Mouse (Mus musculus) testis, postnatal 14 days (tissue): ENCODE data around the gene Wdr92.

Experiments used
- DNase-seq: peaks from one replicate; pipeline ENCODE4 v3.0.0; 2021; ENCODE audit warnings: low spot score

The Wdr92 gene

DNA sequence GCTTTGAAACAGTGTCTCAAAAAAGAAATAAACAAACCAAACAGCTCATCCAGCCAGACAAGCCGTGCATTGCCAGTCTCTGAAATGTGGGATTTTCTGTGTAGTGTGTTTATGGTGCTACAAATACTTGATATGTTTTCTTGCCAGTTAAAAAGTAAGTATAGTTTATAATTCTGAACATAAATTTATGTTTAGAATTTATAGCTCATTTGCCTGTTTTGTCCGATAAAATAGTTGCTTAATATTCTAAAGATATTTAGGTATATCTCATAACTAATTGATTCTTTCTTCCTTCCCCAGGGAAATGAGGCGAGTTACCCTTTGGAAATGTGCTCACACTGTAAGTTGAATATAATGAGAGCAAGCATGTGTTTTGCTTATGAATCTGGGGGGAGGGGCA, at the start of gene Wdr92:
Gene Wdr92 (plus strand): TSS at position 301 of the 400 bp plus-strand sequence.
- no peak for DNase-seq

DNA sequence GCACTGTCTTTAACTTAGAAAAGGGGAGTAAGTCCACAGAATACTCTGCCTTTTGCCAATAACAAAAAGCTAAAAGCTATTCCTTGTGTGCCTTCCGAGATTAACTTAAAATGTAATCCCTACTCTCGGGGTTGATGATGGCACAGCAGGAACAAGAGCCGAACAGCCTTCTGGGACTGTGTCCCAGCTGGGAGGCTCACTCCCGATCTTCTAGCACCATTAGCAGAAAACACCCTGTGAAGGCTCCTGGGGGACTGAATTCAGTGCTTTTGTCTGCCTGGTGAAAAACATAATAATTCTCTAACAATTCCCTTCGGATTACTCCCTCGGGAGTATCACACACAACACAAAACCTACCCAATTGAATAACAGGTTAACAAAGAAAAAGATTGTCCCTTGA, 46.3 kb upstream of the Wdr92 start:
- no peak for DNase-seq

DNA sequence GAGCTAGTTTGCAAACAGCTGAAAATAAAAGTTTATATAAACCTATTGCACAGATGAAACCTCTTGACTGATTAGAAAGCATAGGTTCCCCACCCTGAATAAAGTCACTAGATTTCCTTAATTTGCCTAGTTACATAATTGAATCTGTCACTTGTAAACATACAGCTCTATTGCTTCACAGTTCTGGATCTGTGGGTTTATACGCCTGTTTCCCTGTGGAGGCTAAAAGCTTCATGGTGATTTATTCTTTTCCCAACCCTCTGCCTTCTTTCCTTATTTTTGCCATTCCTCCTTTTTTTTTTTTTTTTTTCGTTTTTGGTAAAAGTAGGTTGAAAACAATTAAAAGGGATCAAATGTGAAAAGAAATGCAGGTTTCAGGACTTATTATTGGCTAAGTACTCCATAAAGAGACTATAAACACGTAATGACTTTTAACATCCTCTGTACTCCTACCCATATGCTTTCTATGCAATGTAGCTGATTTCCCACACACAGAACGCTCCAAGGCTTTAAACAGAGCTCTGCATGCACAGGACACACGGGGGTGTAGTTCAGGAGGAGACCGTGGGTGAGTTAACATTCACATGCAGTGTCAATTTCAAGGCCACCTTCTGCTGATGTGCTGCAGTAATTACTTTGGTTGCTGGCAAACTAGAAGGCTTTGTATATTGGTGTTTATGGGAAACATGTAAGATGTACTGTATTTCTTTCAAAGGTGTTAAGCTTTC, 43.4 kb upstream of the Wdr92 start:
- DNase-seq: no peak

DNA sequence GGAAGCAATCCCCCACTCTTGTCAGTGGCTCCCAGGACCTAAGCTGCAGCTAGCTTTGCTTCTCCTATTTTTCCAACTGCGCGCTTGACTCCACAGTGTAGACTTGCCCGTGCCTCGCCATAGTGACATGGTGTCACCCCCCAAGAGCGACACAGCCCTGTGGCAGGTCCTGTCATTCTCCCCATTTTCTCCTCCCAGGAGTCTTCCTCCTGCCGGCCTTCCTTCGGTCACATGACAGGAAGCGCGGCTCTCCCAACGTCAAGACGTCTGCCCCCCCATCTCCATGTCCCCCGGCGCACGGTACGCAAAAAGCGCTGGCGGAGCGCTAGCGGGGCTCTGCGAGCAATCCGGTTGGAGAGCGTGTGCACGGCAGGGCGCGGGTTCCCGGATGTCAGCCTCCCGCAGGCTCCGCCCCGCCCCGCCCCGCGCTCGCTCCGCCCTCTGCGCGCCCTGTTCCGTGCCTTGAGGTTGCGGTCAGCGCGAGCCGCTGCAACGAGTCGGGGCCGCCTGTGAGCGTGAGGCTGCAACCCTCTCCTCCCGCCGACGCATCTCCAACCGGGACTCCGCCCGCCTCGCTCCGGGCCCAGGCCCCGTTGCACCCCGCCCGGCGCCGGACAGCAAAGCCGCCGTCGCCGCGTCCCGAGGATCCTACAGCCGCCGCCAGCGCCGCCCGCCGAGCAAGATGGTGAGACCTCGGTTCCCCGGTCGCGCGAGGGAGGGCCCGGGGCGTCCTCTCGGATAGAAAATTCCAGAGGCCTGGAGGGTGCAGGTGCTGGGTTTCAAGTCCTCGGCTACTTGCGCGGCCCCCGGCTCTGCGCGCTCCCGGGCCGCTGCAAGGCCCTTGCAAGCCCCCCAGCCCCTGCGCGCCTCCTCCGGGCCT, 22.8 kb upstream of the Wdr92 start, which contains the start of gene Ppp3r1:
Gene Ppp3r1 (plus strand): TSS at position 406 of the 880 bp plus-strand sequence.
- DNase-seq: peak; percentile 95

DNA sequence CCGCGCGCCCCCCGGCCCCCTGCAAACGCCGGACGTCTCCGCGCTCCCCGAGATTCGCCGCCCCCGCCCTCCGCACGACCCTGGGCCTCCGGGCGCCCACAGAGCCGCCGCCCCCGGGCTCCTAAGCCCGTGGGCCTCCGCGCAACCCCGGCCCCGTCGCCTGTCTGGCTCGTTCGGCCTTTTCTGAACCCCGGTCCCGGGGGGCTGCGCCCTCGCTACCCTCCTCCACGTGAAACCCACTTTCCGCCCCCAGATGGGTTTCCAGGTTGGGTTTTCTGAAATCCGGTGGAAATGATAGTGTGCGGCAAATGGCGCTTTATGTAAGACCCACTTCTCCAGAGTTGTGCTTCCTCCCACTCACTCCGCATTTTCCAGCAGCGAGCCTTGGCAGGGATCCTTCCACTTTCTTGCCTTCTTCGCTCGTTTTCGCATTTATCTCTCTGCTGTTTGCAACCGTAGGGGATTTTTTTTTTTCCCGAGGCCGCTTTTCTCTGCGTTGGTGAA, 22.1 kb upstream of the Wdr92 start:
- peak; percentile 38 for DNase-seq

DNA sequence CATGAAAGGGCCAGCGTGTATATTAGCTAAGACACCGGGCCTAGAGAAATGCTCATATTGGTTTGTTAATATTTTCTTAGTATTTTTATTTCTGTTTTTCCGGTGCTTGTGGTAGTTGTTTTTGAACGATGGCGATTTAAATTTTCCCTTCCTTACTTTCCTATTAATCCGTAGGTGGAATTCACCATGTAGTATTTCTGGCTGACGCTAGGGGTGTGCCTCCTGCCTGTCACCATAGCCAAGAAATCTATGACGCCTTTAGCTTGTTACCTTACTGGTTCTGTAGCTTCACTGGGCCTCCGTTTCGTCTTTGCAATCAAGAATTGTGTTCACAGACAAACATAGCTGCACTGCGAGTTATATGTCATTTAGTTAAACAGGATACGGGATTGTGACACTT, 21.7 kb upstream of the Wdr92 start:
- peak; percentile 32 for DNase-seq

DNA sequence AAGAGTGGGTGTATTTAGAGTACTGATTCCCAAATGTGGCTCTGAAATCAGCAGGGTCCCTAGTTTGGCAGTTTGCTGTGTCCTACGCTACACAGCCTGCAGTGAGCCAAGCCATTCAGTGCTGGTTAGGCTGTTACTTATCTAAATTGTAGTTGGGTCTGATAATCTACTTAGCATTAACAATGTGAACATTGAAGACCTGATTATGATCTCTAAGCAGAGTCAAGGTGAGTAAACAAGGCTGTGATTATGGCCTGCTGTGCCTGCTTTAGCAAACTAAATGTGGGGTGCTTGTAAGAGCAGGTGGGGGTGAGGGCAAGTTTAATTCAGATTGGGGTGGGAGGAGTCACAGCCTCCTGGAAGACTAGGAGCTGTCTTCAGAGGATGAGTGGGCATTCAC, 18.0 kb upstream of the Wdr92 start:
- DNase-seq: no peak

DNA sequence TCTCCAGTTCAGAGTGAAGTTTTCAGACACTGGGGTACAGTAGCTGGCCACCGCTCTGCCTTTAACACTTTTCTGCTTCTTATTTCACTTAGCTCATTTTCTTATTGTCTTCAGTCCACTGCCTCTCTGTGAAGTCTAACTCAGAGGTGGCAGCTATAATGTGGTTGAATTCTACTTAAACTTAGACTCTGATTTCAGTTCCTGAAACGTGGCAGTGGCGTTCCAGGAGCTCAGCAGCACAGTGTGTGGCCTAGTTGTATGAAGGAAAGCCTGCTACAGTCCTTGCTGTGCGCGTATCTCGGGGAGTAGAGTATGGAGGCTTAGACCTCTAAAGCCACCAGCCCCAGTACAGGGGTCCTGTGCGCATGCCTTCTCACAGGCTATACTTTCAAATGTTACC, 15.3 kb upstream of the Wdr92 start:
- DNase-seq: no peak

DNA sequence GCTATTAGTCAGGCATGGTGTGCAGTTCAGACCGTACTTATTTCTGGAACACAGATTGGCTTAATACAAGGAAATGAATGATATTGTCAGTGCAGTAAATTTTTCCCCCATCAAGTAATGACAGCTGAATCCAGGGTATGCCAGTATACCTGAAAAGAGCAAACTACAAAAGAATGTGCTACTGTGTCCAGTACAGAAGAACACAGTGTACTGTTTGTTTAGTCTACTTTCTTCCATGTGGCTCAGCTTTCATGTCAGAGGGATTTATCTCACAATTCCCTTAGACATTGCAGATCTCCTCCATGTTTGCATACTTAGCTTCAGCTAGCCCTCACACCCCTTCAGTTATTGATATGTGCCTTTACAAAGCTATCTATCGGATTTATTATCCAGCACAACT, 12.6 kb upstream of the Wdr92 start:
- DNase-seq: no peak

DNA sequence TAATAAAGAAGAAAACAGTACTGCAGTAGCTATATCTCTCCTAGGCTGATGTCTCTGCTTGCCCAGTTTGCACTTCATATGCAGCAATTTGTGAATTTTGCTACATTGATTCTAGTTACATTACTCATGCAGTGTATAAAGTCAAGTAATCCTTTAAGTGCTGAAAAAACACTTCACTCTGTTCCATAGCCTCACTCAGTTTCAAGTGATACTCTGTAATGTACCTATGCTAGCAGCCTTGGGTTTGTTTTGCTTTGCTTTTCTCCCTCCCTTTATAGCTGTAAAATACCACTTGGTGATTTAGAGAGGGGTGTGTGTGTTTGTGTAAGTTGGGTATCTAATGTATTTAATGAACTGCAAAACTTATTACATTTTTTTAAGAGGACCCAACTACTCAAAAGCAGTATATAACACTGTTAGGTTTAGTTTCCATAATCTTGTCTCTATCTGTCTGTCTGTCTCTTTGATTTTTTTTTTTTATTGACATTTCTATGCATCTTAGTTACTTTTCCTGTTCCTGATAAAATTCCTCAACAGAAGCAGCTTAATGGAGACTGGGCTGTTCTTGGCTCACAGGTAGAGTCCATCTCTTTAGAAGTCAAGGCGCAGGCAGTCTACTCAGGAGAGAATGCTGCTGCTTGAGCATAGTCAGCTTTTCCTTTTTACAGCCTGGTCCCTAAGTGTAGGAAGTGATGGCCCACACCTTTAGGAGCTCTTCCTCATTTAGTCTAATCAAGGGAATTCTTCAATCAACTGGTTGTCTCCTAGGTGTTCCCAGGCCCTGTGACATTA, 10.8 kb upstream of the Wdr92 start:
- DNase-seq: no peak

DNA sequence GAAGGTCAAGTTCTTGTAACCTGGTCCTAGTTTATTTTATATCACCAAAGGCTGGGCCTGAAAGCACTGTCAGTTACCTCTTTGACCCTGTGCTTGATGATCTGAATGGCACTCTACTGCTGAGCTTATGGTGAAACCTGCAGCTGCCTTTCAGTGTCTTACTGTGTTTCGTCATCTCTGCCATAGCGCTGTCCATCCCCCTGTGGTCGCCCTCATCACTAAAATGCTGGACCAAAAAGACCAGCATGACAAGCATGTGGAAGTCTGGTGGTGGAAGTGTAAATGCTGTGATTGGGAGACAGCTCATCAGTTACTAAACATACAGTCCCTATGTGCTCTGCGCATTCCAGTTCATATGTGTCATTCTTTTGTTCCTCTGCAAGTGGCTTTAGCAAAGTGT, 9.6 kb upstream of the Wdr92 start:
- no peak for DNase-seq

DNA sequence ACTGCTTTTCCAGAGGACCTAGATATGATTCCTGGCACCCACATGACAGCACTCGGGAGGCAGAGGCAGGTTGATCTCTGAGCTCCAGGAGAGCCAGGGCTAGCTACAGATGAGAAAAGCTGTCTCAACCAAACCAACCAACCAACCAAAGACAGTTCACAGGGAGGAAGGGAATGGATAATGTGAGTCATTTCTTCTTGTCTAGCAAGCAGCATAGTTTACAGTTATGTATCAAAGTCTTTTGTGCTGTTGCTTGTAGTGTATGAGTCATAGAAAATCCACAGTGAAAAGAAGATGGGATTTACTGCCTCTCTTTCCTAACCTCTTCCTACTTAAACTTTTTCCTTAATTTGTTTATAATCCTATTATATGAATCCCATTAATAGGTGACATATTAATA, 5.3 kb upstream of the Wdr92 start:
- no peak for DNase-seq

DNA sequence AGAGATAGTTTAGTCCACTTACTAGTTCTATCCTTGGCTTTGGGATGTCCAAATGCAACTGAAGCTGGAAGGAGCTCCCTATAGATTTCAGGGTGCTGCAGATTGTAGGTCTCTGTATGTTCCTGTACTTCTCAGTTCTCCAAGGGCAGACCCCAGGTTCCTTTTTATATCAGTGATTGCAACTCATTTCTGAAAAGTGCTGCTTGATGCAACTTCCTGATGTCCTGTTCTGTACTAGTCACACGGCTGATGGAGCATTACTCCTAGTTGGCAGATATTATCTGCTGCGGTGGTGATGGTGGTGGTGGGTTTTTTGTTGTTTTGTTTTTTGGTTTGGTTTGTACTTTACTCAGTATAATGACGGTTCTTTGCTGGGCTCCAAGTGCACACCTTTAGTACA, 1.2 kb upstream of the Wdr92 start:
- DNase-seq: no peak

DNA sequence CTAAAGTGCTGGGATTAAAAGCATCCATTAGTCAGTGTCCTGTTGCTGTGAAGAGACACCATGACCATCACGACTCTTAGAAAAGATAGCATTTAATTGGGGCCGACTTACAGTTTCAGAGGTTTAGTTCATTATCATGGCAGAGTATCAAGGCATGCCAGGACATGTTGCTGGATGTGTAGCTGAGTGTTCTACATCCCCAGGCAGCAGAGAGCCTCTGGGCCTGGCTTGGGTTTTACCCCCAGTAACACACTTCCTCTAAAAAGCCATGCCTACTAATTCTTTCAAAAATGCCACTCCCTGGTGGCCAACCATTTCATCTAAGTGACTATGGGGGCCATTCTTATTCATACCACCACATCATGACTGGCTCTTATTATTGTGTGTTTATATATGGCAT, 1.3 kb downstream of the Wdr92 start:
- DNase-seq: no peak

DNA sequence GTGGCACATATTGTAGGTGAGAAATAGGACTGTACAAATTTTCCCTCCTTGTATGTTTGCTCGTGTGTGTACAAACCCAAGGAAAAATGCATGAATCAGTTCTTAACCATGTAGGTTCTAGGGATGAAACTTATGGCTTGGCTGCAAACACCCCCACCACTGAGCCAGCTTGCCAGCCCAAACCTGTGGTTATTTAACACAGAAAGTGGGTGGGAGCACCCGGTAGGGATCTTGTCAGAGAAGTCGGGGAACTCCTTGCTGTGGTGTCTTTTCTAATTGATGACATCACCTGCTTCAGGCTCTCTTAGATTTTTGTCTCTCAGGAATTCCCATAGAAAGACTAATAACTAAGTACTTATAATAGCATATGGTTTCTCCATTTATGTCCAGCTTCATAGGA, 5.7 kb downstream of the Wdr92 start:
- no peak for DNase-seq

DNA sequence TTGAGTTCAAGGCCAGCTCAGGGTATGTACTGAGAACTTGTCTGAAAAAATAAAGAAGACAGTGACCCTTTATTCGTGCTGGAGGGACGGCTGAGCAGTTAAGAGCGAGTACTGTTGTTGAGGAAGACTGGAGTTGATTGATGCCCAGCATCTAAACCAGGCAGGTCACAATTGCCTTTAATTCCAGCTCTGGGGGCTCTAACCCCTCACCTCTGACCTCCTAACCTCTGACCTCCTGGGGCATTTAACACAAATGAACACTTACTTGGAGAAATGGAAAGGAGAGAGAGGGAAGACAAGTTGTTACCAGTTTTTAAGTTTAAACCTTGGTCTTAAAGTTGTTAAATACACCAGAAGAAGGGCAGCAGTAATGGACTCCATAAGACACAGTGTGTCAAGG, 6.9 kb downstream of the Wdr92 start:
- DNase-seq: no peak

DNA sequence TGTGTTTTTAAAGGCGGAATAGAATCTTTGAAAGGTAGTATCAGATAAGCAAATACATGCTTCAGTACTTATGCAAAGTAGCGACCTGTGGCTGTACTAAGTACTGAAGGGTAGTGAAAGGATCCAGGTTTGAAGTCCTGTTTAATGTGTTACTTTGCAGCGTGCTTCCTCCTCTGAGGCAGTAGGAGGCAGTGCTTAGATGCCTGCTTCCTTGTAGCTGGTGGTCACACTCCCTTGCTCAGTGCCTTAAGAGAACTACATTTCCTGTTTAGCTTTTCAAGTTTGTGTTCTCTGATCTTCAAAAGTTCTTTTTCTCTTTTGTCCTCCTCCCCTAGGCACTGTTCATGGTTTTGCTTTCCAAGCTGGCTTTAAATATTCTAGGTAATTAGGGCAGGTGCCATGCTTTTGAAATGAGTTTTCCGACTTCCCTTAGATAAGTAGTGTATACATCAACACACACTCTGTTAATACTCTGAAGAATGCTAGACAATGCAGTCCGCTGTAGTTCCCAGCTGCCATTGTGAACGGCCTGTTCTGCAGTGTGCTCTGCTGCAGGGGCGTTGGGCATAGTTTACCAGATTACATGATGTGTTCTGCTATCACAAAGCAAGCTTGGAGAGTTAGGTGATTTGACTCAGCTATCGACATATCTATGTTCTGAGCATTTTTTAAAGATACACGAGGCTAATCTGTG, 10.4 kb downstream of the Wdr92 start:
- DNase-seq: no peak

DNA sequence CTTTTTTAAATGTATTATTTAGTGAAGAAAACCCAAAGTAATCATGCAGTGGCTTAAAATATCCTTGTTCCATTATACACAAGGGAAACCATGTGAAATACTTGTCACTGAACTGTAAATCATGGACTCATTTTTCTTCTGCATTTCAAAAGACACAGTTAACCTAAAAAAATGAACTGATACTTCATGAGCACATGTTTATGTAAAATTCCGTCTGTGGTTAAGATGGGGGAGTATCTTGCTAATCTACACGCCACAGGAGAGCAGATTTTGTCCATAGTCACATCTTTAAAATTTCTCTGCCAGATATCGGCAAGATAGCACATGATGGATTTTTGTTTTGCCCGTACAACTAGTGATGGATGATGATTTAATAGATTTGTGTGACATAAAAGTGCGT, 17.3 kb downstream of the Wdr92 start:
- DNase-seq: no peak

DNA sequence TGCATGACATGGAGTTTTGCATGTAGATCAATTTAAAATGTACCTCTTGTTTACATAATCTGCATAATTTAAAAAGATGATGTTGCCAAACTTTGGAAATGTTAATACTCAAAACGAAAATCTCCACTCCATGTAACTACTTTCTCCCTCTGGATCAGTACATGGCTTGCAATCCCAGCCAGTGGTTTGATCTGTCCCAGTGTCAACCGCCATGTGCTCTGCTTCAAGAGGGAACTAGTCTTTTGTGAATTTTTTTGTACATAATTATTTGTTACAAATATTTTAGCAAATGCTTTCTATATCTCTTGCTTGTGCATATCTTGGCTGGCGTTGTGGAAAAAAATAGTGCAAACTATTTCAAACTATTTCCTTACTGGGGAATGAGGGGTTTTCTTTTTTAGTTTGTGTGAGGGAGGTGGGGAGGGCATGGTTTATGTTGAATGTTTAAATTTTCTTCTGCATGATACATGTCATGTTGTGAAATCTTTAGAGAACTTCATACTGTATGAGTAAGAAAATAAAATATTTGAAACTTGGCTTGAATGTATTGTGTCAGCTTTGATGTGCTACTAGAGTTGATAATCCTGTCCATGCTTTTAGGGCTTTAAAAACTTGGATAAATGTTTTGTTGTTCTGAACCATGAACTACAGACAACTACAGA, 18.1 kb downstream of the Wdr92 start:
- DNase-seq: no peak

DNA sequence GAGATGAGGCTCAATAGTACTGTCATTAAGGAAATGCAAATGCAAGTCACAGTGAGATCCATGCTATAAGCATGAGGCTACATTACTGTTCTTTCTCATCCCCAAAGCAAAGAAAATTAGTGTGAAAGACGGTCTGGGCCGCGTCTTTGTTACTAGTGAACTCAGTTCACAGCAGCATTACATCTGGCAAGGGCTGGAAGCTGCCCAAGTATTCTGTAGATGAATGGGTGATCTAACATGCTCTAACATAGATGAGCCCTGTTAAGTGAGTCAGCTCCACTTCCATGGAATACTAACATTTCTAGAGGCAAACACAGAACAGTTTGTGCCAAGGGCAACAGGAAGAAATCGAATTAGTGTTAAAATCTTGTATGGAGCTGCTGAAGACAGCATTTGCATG, 19.0 kb downstream of the Wdr92 start:
- DNase-seq: no peak

DNA sequence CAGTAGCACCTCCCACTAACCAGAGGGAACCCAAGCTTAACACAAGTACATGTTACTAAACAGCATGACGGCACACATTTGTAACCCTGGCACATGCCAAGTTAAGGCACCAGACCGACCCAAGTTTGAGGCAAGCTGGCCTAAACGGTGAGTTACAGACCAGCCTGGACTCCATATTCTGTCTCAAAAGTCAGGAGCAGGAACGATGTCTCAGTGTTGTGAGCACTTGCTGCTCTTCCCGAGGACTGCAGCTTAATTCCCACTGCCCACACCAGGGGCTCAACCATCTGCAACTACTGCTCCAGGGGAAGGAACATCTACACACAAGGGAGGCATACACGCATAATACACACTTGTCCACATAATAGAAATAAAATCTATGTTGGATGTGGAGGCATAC, 20.6 kb downstream of the Wdr92 start:
- no peak for DNase-seq
